Mouse (Mus musculus): ENCODE measurements around the gene Krt16.
A peak's percentile ranks its signal among the peaks of the same experiment; 100 is the strongest.

The Krt16 gene

DNA sequence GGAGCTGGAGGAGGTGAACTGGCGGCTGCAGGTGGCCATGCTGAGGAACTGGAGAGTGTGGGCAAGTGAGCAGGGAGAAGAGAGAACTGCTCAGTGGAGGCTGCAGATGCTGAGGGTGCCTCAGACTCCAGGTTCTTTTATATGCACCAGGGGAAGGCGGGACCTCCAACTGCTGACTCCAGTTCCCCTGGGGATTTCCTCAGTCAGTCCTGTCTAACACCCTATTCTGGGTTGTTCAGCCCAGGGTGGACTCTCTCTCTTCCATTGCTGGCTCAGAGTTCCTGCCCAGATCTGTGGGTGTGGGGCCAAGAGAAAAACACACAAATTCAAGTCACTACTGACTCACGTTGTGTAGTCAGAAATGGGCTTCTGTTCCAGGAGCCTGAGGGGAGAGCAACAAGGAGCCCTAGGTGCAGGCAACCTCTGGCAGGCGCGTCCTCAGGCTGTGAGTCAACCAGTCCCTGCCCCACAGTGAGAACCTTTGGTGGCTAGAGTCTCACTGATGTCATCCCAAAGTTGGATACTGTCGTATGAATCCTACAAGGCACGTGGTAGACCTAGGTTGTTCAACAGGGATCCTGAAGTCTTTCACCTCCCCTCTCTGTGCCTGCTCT is at the start of gene Krt16:
TSS of gene Krt16 (minus strand) at position 51 of the 614 bp plus-strand sequence.
- DNase-seq (ENCODE audit: low read depth): no peak

DNA sequence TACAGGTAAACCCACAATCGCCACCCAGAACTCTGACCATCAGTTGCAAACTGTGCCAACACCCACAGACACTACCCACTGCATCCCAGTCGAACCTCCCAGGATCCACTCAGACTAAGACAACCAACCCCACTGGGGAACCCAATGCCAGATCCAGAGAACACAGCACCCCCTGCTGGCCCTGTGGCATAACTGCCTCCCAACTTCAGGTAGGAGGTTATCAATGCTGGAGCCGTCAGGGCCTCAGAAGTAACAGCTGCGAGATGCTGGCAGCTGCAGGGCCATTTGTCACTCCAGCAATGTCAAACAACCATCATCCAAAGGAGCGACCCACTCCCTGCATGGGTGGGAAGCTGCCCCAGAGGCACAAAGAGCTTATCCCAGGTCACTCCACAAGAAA is 49.1 kb upstream of the Krt16 start:
- peak; percentile 72 for DNase-seq (ENCODE audit: low read depth)

DNA sequence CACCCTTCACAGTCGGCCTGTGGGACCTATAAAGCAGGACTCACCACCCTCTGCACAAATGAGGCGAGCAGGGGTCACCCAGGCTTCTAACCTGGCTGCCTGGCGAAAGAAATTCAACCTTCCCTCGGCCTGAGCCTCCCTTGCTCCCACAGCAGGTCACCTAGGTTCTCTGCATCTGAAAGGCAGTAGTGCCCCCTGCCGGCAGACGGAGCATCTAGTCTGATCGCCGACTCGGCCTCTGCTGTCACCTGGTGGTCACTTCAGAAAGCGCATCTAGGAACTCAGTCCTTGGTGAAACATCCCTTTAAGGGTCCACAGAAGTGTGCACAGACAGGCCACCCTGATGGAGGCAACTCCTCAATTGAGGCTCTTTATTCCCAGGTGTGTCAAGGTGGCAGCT is 46.6 kb upstream of the Krt16 start:
- DNase-seq (ENCODE audit: low read depth): peak; percentile 92

DNA sequence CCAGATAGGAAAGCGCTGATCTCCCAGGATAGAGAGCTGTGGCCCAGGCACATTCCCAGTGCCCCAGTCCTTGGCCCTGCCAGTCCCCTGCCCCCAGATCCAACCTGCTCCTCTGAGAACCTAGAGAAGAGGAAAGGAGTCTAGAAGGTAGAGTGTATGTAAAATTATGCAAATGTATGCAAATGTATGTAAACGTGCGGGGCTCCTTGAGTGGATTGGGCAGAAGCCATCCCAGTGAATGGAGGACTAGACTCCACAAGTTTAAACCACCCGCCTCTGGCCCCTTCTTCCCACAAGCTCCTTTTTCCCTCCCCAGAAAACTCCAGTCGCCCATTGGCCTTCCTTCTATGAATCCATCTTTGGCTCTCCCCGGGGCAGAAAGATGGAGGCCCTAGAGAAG is 44.2 kb upstream of the Krt16 start:
- no peak for DNase-seq (ENCODE audit: low read depth)

DNA sequence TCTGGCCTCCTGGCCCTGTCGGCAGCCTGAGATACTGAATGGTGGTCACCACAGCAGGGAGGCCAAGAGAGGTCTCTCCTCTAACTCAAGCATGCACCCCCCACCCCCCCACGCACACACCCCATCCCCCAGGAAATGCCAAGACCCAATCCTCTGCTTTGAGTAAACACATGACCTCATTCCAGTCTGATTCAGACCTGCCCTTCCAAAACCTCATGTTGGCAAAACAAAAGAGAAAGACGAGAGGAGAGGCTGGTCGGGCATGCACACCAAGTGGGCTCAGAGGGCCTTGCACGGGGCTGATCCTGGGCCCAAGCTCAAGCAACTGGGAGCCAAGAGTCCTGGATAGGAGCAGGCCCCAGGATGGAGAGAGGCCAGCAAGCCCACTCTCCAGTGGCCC is 41.5 kb upstream of the Krt16 start:
- DNase-seq (ENCODE audit: low read depth): no peak

DNA sequence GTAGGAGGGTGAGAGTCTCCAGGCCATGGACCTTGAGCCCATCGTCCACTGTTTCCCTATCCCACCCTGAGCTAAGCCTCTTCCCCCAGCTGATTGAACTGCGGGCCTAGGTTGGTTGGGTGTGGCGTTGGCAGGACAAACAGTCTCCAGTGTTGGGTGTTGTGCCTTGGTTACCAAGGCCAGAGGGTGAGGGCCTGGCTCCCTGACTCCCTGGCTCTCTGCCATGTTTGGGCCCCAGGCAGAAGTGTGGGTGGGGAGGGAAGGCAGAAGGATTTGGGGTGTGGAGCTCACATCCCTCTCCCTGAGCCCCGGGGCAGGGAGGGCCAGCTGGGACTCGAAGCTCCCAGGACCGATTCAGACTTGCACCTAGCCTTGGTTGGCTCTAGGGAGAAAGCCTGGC is 40.2 kb upstream of the Krt16 start:
- no peak for DNase-seq (ENCODE audit: low read depth)

DNA sequence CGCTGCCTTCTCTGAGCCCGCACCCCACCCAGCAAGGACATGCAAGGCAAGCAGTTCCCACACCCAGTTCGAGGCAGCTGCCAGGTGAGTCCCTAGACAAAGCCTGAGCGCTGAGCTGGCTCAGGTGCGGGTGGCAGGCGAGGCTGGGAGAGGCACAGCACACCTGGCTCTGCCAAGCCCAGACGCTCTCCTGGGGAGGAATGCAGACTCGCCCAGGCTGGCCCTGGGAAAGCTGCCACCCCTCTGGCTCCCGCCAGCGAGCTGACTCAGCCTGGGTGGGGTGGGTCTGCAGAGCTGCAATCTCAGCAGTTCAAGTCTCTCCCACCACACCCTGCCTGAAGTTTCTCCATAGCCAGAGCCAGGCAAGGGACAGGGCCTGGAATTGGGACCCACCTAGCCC is 38.3 kb upstream of the Krt16 start:
- no peak for DNase-seq (ENCODE audit: low read depth)

DNA sequence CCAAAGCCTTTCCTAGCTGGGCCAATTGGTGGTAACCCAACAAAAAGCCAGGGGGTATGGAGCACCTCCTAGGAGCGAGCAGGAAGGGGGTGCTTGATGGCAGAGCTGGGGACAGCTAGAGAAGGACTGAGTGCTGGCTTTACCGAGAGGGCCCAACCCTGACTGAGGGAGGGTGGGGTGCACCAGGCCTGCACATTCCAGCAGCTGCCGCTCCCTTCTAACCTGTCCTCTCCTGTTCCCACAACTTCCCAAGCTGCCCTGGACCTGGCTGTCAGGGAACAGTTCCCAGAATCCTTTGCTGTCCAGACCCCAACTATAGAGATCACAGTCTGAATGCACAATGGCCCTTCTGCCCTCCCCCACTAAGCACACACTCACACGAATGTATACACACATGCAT is 36.3 kb upstream of the Krt16 start:
- no peak for DNase-seq (ENCODE audit: low read depth)

DNA sequence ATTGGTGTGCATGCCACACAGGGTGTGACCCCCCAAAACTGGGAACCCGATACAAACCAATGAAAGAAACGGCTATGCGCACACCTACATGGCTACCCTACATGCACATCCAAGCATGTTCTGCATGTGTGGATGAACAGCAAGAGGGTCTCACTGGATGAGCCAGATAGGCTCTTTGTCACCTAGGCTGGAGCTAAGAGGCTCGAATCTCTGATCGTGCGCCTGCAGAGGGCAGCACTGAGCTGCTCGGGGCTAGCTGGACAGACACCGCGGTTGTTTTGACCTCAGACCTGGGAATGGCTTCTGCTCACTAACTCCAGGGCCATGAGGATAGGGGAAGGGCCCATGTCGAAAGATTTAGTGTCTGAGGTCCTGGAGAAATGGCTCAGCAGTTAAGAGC is 33.8 kb upstream of the Krt16 start:
- DNase-seq (ENCODE audit: low read depth): peak; percentile 77

DNA sequence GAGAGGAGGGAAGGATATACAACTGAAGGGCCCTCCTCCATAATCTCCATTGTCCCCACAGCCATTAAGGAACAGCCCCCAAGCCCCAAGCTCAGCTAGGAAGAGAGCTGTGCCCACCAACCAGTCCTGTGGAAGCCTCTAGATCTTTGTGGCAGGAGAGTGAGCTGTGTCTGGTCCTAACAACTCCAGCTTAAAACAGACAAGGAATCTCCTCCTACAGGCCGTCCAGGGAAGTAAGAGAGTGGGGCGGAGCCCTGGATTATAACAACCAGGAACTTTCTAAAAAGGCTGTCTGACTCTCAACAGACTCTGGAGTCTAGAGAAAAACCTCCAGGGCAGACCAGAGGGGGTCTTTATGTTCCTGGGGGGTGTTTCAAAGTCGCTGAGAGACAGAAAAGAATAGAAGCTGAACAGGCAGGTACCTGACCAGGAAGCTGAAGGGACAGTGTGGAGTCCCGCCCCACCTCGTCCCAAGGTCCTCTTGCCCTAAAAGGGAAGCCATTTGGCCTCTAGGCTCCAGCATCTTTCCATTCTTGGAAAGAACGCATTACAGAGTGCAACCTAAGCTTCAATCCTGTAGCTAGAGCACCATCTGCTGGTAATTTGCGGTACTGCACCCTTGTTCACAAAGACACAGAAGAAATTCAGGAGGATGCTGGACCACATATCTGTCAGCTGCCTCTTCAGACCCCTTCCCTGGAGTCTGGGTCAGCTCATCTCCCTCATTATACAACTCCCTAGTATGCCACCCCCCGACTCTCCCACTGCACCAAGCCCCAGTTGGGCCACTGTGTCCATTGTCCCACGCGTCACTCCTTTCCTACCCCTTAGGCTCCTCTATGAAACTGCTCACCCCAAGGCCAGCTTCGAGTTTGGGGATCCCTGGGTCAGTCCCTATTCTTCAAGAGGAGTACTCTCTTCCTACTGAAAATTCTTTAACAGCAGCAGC is 33.2 kb upstream of the Krt16 start:
- peak; percentile 86 for DNase-seq (ENCODE audit: low read depth)

DNA sequence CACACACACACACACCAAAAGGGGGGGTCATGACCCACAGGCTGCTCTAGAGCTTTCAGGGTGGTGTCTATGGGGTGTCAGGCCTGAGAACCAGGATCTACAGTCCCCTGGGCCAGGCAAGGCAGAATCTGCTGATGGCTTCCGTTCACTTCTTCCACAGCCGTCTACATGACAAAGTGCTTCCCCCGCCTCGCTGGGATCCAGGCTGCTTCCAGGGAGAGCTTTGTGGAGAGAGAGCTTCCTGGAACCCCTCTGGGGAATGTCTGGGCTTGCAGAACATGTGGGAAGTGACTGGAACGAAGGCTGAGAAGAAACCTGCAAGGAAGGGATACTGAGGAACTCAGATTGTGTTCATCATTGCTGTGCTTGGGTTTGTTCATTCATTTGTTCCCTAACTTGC is 30.1 kb upstream of the Krt16 start:
- no peak for DNase-seq (ENCODE audit: low read depth)

DNA sequence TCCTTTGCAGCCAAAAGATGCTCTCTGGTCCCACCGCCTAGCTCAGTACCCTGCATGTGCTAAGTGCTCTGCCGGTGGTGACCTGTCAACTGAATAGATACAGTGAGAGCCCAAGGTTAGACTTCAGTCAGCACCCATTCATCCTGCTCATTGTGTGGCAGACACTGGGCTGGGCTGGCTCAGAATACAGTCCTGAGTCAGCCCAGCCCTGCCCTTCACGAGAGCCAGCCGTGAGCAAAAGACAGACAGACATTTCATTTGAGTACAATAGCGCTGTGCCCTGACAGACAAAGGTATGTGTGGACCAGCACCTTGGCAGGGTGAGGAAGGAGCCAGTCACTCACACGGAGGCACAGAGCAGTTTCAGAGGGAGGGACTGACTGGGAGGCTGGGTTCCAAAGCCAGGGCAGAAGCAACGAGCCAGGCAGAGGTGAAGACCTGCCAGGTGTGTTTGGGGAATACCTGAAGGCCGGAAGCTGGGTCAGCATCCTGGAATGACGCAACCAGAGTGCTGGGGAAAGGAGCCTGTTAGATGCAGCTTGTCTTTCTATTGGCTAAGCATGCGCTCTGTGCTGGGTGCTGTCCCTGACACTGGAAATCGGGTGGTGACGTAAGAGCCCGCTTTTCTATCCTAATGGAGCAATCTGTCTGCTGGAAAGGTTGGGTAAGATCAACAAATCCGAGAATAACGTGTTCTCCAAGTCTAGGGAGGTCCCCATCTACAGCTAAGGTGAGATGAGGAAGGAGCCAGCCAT is 29.2 kb upstream of the Krt16 start:
- no peak for DNase-seq (ENCODE audit: low read depth)

DNA sequence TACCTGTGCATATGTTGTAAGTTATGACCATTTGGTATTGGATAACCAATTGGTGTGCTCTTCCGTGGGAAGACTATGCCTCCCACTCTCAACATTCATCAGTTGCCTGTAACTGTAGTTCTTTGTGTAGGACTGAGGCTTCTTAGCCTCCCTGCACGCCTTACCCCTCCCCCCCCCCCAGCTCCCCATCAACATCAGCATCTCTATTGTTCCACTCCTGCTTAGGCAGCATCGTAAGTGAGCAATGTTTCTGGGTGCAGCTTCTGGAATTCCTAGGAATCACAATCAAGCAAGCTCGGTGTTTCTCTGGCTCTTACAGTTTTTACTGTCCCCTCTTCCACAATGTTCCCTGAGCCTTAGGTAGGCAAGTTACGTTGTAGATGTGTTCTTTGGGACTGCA is 26.8 kb upstream of the Krt16 start:
- no peak for DNase-seq (ENCODE audit: low read depth)

DNA sequence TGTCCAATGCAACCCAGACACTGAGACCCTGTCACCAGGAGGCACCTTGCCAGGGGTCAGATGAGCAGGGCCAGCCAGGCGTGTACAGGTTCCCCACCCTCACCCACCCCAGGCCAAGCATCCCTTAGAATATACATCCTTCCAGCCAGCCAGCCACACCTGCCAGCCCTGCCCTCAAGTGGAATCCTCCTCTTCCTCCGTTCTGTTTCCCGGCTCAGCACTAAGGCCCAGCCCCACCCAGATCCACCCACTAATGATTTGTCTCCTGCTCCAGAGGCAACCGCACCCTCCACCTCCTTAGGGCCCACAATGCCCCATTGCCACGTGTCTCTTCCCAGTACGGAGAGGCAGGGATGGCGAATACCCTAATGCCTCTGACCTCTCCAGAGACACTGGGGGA is 26.0 kb upstream of the Krt16 start:
- no peak for DNase-seq (ENCODE audit: low read depth)

DNA sequence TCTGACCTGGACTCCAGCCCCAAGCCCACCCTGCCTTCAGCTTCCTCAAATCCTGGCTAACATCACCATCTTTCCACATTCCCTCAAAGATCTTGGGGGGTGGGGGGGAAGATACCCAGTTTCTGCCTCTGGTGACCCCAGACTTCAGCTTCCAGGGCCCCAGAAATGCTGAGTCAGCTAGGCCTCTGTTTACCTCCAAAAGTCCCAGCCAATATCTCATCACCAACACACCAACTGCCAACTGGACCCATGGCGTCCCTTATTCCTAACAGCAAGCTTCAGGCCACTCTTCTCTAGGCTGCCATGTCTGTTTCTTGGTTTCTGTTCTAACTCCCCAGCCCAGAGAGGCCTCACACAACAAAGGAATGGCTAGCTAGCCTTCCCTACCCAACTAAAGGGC is 23.2 kb upstream of the Krt16 start:
- DNase-seq (ENCODE audit: low read depth): no peak

DNA sequence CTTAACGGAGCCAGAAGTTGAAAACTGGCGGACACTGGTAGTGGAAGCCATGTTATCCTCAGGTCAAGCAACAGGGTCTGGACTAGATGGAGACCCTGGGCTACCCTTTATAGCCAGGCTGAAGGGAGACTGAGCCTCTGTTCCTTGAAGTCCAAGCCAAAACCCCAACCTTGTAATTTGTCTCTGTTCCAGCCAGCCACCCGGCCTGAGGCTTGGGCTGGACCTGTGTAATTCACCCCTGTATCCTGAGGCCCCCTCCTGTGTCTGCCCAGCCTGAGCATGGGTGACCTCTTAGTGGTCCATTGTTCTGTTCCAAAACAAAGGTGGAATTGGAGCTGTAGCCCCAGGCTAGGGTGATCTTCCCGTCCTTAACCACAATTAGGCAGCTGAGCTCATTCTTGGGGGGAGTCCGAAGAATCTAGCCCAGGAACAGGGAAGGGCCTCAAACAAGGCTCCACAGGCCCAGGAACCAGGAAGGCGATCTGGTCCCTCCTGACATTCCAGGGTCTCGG is 21.2 kb upstream of the Krt16 start, which contains the start of gene Krt42:
TSS of gene Krt42 (minus strand) at position 51 of the 512 bp plus-strand sequence.
- no peak for DNase-seq (ENCODE audit: low read depth)

DNA sequence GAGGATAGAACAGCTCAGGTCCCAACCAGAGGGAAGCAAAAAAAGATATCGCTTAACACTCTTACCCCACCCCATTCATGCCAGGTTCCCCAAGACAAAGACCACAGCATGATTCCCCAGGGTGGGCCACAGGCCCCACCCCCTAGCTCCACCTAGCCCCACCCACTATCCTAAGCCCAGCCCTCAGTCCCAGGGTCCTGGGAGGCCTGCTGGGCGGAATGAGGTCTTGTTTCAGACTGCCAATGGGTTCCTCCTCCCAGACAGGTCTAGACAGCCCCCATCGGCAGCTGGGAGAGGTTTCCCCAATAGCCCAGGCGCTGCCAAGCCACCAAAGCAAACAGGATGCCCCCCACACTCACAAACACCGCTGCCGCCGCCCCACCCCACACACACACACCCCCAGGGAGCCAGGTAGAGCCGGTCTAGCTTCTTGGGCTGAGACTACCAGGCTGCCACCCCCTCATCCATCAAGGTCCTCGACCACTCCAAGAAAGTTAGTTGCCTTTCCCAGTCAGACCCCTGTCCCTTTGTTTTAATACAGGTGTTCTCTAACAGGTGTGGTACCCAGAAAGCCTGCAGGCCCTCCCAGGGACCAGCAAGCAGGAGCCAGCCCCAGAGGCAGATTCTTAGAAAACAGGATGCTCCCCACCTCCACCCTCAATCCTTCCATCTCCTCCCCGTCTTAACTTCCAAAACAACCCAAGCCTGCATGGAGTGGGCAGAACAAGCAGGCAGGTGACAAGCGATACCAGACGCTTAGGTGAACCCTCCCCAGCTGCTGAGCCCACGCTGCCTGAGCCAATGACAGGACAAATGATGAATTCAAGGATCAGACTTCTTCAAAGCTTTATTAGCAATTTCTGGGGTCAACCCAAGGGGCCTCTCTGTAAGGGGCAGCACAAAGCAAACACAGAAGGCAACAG is 13.6 kb upstream of the Krt16 start:
- no peak for DNase-seq (ENCODE audit: low read depth)

DNA sequence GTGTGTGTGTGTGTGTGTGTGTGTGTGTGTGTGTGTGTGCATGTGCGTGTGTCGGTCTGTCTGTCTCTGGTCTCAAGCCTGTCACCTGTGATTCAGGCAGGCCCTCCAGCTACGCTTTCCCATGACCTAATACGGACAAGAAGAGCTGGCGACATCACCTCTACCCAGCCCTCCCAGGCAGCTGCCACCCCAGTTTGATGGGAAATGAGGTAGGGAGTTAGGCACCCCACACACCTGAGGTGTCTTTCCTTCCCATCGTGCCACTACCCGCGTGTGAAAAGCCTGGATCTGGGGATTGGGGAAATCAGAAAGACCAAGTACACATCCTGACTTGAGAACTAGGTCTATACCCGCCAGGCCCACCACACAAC is 12.5 kb upstream of the Krt16 start:
- DNase-seq (ENCODE audit: low read depth): no peak

DNA sequence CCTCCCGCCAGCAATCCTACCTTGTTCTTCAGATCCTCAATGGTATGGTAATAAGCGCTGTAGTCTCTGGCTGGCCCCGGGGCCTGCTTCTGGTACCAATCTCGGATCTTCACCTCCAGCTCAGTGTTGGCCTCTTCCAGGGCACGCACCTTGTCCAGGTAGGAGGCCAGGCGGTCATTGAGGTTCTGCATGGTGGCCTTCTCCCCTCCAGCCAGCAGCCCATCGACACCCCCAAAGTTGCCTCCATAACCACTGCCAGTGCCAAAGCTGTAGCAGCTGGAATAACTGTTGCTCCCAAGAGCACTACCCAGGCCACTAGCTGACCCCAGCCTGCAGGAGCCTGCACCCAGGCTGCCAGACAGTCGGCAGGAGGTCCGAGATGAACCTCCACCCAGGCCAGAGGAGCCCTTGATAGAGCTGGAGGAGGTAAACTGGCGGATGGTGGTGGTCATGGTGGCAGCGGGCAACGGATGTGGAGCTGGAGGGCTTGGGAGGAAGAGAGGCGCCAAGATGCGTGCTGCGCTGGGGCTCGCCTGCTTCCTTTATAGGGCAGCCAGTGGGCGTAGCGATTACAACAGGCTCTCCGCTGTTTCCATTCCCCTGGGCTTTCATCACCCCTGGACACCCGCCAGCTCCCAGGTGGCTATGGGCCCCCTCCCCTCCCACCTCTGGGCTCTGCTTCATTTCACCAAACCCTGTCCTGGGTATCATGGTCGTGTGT is 12.0 kb upstream of the Krt16 start, which contains the start of gene Krt17:
TSS of gene Krt17 (minus strand) at position 516 of the 721 bp plus-strand sequence.
- no peak for DNase-seq (ENCODE audit: low read depth)

DNA sequence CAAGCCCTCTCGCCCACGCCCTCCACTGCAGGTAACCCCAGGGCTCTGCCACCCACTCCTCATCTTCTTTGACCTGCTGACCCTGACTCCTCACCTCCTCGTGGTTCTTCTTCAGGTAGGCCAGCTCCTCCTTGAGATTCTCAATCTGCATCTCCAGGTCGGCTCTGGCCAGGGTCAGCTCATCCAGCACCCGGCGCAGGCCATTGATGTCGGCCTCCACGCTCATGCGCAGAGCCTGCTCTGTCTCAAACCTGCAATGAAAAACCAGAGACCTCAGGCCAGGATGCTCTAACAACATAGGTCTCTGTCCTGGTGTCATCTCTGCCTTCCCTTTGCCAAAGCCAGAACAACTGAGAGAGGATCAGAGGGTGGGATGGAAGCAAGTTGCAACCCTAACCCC is 10.4 kb upstream of the Krt16 start:
- DNase-seq (ENCODE audit: low read depth): no peak

DNA sequence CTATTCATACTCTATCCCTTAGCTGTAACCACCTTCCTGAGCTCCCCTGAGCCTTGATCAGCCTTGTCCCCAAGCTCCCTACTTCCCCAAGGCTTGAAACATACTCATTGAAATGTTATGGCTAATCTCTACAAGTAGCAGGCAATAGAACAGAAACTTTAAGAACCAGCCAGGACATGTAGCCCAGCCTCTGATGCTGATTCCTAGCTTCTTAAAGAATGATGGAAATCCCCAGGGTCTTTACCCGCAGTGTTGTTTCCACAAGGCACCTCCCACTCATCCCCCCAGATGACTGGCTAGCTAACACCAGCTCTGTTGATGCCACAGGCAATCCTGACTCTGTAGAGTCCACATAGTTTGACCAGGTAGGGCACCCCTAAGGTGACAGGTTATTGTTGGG is 9.3 kb upstream of the Krt16 start:
- DNase-seq (ENCODE audit: low read depth): no peak

All from naive thymus-derived CD4-positive, alpha-beta T cell, adult 2 months (primary cell).